Mouse (Mus musculus) mature B cell (primary cell): ENCODE data around the gene Cd44.

Experiments
- in situ Hi-C: fragments of 300-500 bp; cut with MboI; formaldehyde crosslinking; loops from 2 replicates; pipeline ENCODE4 v1.14.3; 2019

Cd44 gene

GRCm38 (mm10) chr2:102900875-102901827 is at the start of gene Cd44:
Gene Cd44, minus strand, starts transcription at chr2:102901665.
- in situ Hi-C loops, result no loop called here

- in situ Hi-C loops, result no loop called here
Measured at GRCm38 (mm10) chr2:102948481-102948857, 47.0 kb upstream of the Cd44 start.

- in situ Hi-C loops, result no loop called here
Measured at GRCm38 (mm10) chr2:102947846-102948480, 46.5 kb upstream of the Cd44 start.

GRCm38 (mm10) chr2:102945111-102945510 is 43.6 kb upstream of the Cd44 start:
- in situ Hi-C loops, result no loop called here

- in situ Hi-C loops, result no loop called here
Measured at GRCm38 (mm10) chr2:102944415-102945012, 43.0 kb upstream of the Cd44 start.

GRCm38 (mm10) chr2:102943983-102944382 is 42.5 kb upstream of the Cd44 start:
- in situ Hi-C loops, result no loop called here

GRCm38 (mm10) chr2:102942782-102943080 is 41.3 kb upstream of the Cd44 start:
- in situ Hi-C loops, result no loop called here

- in situ Hi-C loops, result no loop called here
Measured at GRCm38 (mm10) chr2:102941937-102942781, 40.7 kb upstream of the Cd44 start.

- in situ Hi-C loops, result no loop called here
Measured at GRCm38 (mm10) chr2:102940813-102941361, 39.4 kb upstream of the Cd44 start.

- in situ Hi-C loops, result no loop called here
Measured at GRCm38 (mm10) chr2:102940158-102940557, 38.7 kb upstream of the Cd44 start.

- in situ Hi-C loops, result no loop called here
Measured at GRCm38 (mm10) chr2:102936886-102937285, 35.4 kb upstream of the Cd44 start.

- in situ Hi-C loops, result no loop called here
Measured at GRCm38 (mm10) chr2:102934834-102935233, 33.4 kb upstream of the Cd44 start.

- in situ Hi-C loops, result no loop called here
Measured at GRCm38 (mm10) chr2:102933787-102934186, 32.3 kb upstream of the Cd44 start.

GRCm38 (mm10) chr2:102933142-102933541 is 31.7 kb upstream of the Cd44 start:
- in situ Hi-C loops, result no loop called here

- in situ Hi-C loops, result no loop called here
Measured at GRCm38 (mm10) chr2:102932667-102933066, 31.2 kb upstream of the Cd44 start.

- in situ Hi-C loops, result no loop called here
Measured at GRCm38 (mm10) chr2:102928211-102928610, 26.7 kb upstream of the Cd44 start.

GRCm38 (mm10) chr2:102924480-102924879 is 23.0 kb upstream of the Cd44 start:
- in situ Hi-C loops, result no loop called here

- in situ Hi-C loops, result no loop called here
Measured at GRCm38 (mm10) chr2:102923682-102924081, 22.2 kb upstream of the Cd44 start.

GRCm38 (mm10) chr2:102922066-102922465 is 20.6 kb upstream of the Cd44 start:
- in situ Hi-C loops, result no loop called here

- in situ Hi-C loops, result no loop called here
Measured at GRCm38 (mm10) chr2:102918301-102918700, 16.8 kb upstream of the Cd44 start.

- in situ Hi-C loops, result no loop called here
Measured at GRCm38 (mm10) chr2:102916596-102916995, 15.1 kb upstream of the Cd44 start.

GRCm38 (mm10) chr2:102914675-102915074 is 13.2 kb upstream of the Cd44 start:
- in situ Hi-C loops, result no loop called here
